In the genomic region with DNA sequence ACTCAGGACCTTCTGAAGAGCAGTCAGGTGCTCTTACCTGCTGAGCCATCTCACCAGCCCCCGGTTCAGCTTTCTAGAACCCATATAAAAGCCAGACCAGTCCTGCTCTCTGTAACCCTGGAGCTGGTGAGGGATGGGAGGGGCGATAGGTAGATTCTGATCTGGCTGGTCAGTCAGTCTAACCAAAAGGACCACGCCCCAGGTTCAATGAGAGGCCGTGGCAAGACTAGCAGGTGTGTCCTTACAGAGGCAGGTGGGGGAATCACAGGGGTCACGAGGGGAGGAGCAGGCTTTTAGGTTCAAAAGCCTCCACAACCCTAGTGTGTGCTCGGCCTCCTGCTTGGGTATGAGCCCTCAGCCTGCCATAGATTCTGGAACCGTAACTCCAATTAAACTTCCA, we compare ENCODE assay signal across 25 mouse cellular contexts.
"Had no signal": no experiment of that assay in that cellular context is flagged by ENCODE, and none has a peak within 500 bp of the region (broad histone marks: within the 10 kb centered on the region; RNA-seq: fewer than 3 reads in every experiment).

No protein-coding gene starts in this region.

- H3K4me2 ChIP-seq: heart, embryonic 12.5 days; hindbrain, embryonic 12.5 days; hindbrain, embryonic 14.5 days; limb, embryonic 12.5 days; liver, embryonic 11.5 days; liver, embryonic 13.5 days; liver, embryonic 15.5 days had no signal

- H3K4me3 ChIP-seq: heart, embryonic 10.5 days; heart, embryonic 12.5 days; hindbrain, embryonic 10.5 days; hindbrain, embryonic 12.5 days; layer of hippocampus, adult 2 months; left cerebral cortex, adult 2 months; limb, embryonic 10.5 days; limb, embryonic 12.5 days; liver, embryonic 13.5 days; liver, embryonic 15.5 days had no signal

- DNase-seq: gastrocnemius, postnatal 14 days; heart, adult 18-20 months; heart, postnatal 10 days; heart, postnatal 4 days; kidney, adult 2 months; kidney, adult 9 months; kidney, postnatal 10 days; kidney, postnatal 25 days; liver; liver, embryonic 13.5 days; liver, postnatal 0 days had no signal

- ATAC-seq: hindbrain, embryonic 16.5 days; inflammation-experienced regulatory T-cells, adult 6 months; intestine, embryonic 16.5 days; liver, postnatal 0 days had no signal

- H3K27ac ChIP-seq: heart, embryonic 10.5 days; hindbrain, embryonic 10.5 days; hindbrain, embryonic 12.5 days; hindbrain, embryonic 14.5 days; layer of hippocampus, adult 2 months; left cerebral cortex, adult 2 months; limb, embryonic 10.5 days; limb, embryonic 12.5 days; liver, embryonic 13.5 days; liver, embryonic 15.5 days had no signal

- H3K9ac ChIP-seq: heart, embryonic 12.5 days; hindbrain, embryonic 12.5 days; hindbrain, embryonic 14.5 days; limb, embryonic 12.5 days; liver, embryonic 13.5 days; liver, embryonic 15.5 days; liver, postnatal 0 days had no signal

- H3K27me3 ChIP-seq: heart, embryonic 12.5 days; hindbrain, embryonic 12.5 days; limb, embryonic 12.5 days; liver, embryonic 13.5 days; liver, embryonic 15.5 days had no signal

- H3K9me3 ChIP-seq: heart, embryonic 10.5 days; heart, embryonic 12.5 days; hindbrain, embryonic 10.5 days; hindbrain, embryonic 12.5 days; limb, embryonic 10.5 days; limb, embryonic 12.5 days; liver, embryonic 13.5 days; liver, embryonic 15.5 days had no signal

- H3K4me1 ChIP-seq: heart, embryonic 10.5 days; heart, embryonic 12.5 days; hindbrain, embryonic 10.5 days; hindbrain, embryonic 12.5 days; limb, embryonic 12.5 days had no signal
